Mouse (Mus musculus): Measurements from ENCODE around the gene Thumpd3. TPM values are rescaled to one million over a fixed set of nuclear protein-coding genes. Genes with fewer than 3 reads are reported as not detected.
A peak's percentile ranks its signal among the peaks of the same experiment; 100 is the strongest.

Thumpd3 gene
- total RNA-seq, 2 experiments from 2014 or later, result 29.2 to 29.7 TPM

GRCm38 (mm10) chr6:113076012-113076685 lies 30.1 kb downstream of the Thumpd3 start:
- intact Hi-C loops (cut with DNase I), result no loop called here
- peak; percentile 90 to 97 for DNase-seq (ENCODE audit: low spot score in 2 of 2)

GRCm38 (mm10) chr6:113076686-113077516 lies 30.9 kb downstream of the Thumpd3 start, which contains the start of gene Setd5:
Setd5 (plus strand) TSS chr6:113077365.
- DNase-seq (ENCODE audit: low spot score in 2 of 2), result peak; percentile 98 to 99
- intact Hi-C loops (cut with DNase I), result no loop called here

GRCm38 (mm10) chr6:113077569-113078030 lies 31.6 kb downstream of the Thumpd3 start:
- no peak for DNase-seq (ENCODE audit: low spot score in 2 of 2)
- intact Hi-C loops (cut with DNase I), result no loop called here

- intact Hi-C loops (cut with DNase I), result no loop called here
- peak; percentile 32 to 63 for DNase-seq (ENCODE audit: low spot score in 2 of 2)
Observed at GRCm38 (mm10) chr6:113078031-113078721, 32.2 kb downstream of the Thumpd3 start.

- DNase-seq (ENCODE audit: low spot score in 2 of 2), result peak; percentile 46 to 68
- intact Hi-C loops (cut with DNase I), result no loop called here
Observed at GRCm38 (mm10) chr6:113079492-113079891, 33.5 kb downstream of the Thumpd3 start.

- intact Hi-C loops (cut with DNase I), result no loop called here
- DNase-seq (ENCODE audit: low spot score in 2 of 2), result peak in 1 of 2 experiments; percentile 13
Observed at GRCm38 (mm10) chr6:113082229-113082628, 36.2 kb downstream of the Thumpd3 start.

- no peak for DNase-seq (ENCODE audit: low spot score in 2 of 2)
- intact Hi-C loops (cut with DNase I), result no loop called here
Observed at GRCm38 (mm10) chr6:113084590-113084989, 38.6 kb downstream of the Thumpd3 start.

GRCm38 (mm10) chr6:113093206-113093605 lies 47.2 kb downstream of the Thumpd3 start:
- DNase-seq (ENCODE audit: low spot score in 2 of 2), result no peak
- intact Hi-C loops (cut with DNase I), result no loop called here

GRCm38 (mm10) chr6:113095547-113095946 lies 49.5 kb downstream of the Thumpd3 start:
- intact Hi-C loops (cut with DNase I), result no loop called here
- no peak for DNase-seq (ENCODE audit: low spot score in 2 of 2)

- intact Hi-C loops (cut with DNase I), result no loop called here
- no peak for DNase-seq (ENCODE audit: low spot score in 2 of 2)
Observed at GRCm38 (mm10) chr6:113097662-113098061, 51.6 kb downstream of the Thumpd3 start.

GRCm38 (mm10) chr6:113099640-113100289 lies 53.7 kb downstream of the Thumpd3 start:
- intact Hi-C loops (cut with DNase I), result no loop called here
- peak; percentile 90 to 93 for DNase-seq (ENCODE audit: low spot score in 2 of 2)

- no peak for DNase-seq (ENCODE audit: low spot score in 2 of 2)
- intact Hi-C loops (cut with DNase I), result no loop called here
Observed at GRCm38 (mm10) chr6:113102541-113102940, 56.5 kb downstream of the Thumpd3 start.

- peak; percentile 34 to 60 for DNase-seq (ENCODE audit: low spot score in 2 of 2)
- intact Hi-C loops (cut with DNase I), result no loop called here
Observed at GRCm38 (mm10) chr6:113103765-113104164, 57.7 kb downstream of the Thumpd3 start.

- DNase-seq (ENCODE audit: low spot score in 2 of 2), result no peak
- intact Hi-C loops (cut with DNase I), result no loop called here
Observed at GRCm38 (mm10) chr6:113109378-113109777, 63.4 kb downstream of the Thumpd3 start.

- intact Hi-C loops (cut with DNase I), result loop anchor here (5.0 kb wide), 1 partner anchor 37 kb away; no protein-coding TSS in a partner anchor
- DNase-seq (ENCODE audit: low spot score in 2 of 2), result no peak
Observed at GRCm38 (mm10) chr6:113109956-113110355, 63.9 kb downstream of the Thumpd3 start.
